Mouse (Mus musculus) ES-Bruce4 (cell line): ENCODE measurements at regions not wholly inside any gene's neighbourhood (a gene's known extent, or its start where the extent isn't known, plus 50 kb on each side); places are given as distances from the start of the nearest gene placed in this dataset.

Experiments used
- EP300 ChIP-seq: IDR thresholded peaks from 2 replicates; pipeline ENCODE4 v1.6.1; 2011; ENCODE audit warnings: low read depth, low read length; ENCODE audit not compliant: insufficient read depth
- POLR2A ChIP-seq: IDR thresholded peaks from one replicate; pipeline ENCODE4 v1.8.1; 2011; ENCODE audit warnings: low read length; ENCODE audit not compliant: insufficient read depth

DNA sequence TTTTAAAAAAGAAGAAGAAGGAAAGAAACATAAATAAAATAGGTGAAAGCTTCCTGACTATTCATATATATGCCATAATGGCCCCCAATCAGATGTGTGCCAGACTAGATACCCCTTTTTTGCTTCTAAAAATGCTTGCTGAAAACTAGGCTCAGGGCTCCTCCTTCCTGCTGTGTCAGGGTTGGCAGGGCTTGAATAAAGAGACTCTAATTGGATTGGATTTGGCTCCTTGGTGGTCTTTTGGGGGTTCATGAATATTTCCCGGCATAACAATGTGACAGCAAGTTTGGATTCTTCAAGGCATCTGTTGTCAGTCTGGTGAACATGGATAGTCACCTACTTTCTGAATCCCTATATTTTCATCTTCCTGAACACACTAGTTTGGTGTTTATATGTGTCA is 2301.6 kb upstream of the Tenm3 start:
- TF ChIP-seq POLR2A, result no peak
- TF ChIP-seq EP300, result no peak
